Mouse (Mus musculus) liver, embryonic 14 days (tissue): Measurements from ENCODE around the gene Rxylt1. TPM values are rescaled to one million over a fixed set of nuclear protein-coding genes. Genes with fewer than 3 reads are reported as not detected.

ENCODE experiments used
- polyA plus RNA-seq: library from polyadenylated mRNA; depleted of rRNA; stranded (reverse); fragments of >200 nt; gene quantifications from 2 replicates; pipeline ENCODE4 v1.2.3, GENCODE M21; 2012; rRNA removed

Rxylt1 gene
- 5.0 TPM in 2 replicates for polyA plus RNA-seq

DNA sequence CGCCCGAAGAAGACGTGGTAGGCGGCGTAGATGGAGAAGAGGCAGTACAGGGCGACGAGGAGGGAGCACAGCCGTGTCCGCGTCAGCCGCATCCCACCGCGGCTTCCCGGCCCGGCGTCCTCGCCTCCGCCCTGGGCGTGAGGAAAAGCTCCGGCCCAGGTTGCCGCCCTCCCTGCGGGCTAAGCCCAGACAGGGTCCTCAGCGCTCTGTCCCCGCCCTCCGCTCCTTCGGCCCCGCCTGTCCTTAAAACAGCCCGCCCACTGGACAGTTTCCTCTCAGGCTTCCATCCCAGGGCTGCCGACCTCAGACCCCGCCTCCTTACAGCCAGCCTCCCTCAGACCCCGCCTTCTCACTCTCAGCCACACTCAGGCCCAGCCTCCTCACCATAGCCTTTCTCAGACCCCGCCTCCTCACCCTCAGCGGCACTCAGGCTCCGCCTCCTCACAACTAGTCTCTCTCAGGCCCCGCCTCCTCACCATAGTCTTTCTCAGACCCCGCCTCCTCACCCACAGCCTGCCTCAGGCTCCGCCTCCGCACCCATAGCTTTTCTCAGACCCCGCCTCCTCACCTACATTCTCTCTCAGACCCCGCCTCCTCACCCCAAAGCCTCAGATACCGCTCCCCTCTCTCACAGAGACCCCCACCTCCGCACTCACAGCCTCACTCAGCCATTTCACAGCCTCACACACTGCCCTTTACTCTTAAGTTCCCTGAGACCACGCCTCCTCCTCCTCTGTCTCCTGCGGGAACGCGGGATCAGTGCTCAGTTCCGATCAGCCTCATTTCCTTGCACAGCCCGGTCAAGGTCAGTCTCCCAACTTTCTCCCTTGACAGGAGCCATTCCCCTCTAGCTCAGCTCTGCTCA, at the start of gene Rxylt1:
TSS of gene Rxylt1 (minus strand) at position 392 of the 865 bp plus-strand sequence.

GRCm38 (mm10) chr10:122046904-122047726, 50.1 kb downstream of the Rxylt1 start, which contains the start of gene Srgap1:
TSS of gene Srgap1 (minus strand) at chr10:122047315.

Other genes with a start within 250 kb of the Rxylt1 start
- 0.62 TPM in 2 replicates for gene Srgap1, start 50.1 kb downstream of the Rxylt1 start, polyA plus RNA-seq